Mouse (Mus musculus): ENCODE results near the gene Ccdc28a. TPM values are rescaled to one million over a fixed set of nuclear protein-coding genes. Genes with fewer than 3 reads are reported as not detected.

Gene Ccdc28a
- polyA plus RNA-seq, 1 experiment: 28.1 TPM

DNA sequence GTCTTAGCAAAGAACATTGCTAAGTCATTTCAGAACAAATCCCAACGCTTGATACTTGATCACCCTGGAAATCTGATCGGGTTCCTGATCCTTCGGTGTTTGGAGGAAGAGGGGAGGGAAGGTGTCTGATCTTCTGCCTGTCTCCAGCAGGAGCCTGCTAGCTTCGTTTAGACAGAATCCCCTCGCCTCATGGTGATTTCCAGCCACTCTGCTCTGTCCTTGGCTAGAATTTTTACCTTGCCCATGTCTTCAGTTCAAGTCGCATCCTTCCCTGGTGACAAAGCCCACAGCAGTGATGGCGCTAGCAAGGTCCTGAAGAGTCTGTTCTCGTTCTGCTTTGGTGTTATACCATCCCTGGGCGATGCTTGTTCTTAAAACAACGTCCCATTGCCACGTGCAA lies 40.6 kb downstream of the Ccdc28a start:
- DNase-seq (ENCODE audit: low spot score): no peak

- no peak for DNase-seq (ENCODE audit: low spot score)
Measured at GRCm38 (mm10) chr10:18193221-18193620, 41.6 kb downstream of the Ccdc28a start.

GRCm38 (mm10) chr10:18191706-18192105 lies 43.1 kb downstream of the Ccdc28a start:
- DNase-seq (ENCODE audit: low spot score): no peak

- DNase-seq (ENCODE audit: low spot score): no peak
Measured at GRCm38 (mm10) chr10:18189498-18189897, 45.3 kb downstream of the Ccdc28a start.

GRCm38 (mm10) chr10:18188564-18188963 lies 46.2 kb downstream of the Ccdc28a start:
- DNase-seq (ENCODE audit: low spot score): no peak

DNA sequence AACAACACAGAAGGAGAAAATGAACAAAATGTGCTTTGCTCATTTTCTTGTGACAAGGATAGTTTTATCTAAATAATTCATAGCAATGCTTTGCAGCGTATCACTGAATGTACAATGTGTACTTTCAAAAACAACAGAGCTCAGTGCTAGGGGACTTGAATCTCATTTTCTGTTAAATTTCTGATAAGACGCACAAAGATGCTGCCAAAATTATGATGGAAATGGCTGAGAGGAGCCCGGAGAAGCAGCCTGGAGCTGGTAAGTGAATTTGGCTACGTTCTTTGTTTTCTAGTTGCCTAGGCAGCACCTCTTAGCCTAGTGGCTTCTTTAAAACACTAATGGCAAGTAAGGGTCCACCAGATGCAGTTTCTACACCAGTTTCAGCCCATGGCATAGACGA lies 52.6 kb downstream of the Ccdc28a start:
- DNase-seq (ENCODE audit: low spot score): no peak

- no peak for DNase-seq (ENCODE audit: low spot score)
Measured at GRCm38 (mm10) chr10:18177304-18177703, 57.5 kb downstream of the Ccdc28a start.

DNA sequence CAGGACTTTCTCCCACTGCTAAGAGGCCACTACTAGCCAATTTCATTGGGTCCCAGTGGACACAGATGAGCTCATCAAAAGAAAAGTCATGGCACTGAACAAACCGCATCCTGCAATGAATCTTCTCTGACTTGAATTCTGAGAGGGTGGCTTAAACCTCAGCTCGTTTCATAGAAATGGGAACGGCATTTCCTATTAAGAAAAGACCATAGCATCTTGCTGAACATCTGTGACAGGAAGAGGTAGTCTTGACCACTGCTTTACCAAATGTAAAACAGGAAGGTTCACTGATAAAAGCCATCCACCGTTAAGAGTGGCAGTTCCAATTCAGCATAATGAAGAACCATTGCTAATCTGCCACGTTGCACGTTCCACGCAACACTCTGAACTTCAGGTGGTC lies 58.1 kb downstream of the Ccdc28a start:
- no peak for DNase-seq (ENCODE audit: low spot score)

DNA sequence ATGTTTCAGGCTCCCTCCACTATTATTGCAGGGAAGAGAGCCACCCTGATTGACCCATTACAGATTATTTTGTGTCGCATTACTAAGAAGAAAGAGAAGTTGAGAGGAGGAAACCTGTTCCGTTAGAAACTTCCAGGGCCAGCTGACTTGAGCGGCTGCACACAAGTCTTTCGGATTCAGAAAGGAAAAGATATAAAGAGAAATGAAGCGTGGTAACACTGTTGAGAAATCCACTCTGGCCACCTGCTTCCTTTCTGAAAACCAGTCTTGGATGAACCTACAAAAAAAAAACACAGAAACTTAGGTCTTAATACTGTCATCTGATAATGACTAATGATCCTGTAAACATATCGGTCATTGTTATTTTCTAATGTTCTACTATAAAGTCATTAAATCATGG lies 59.7 kb downstream of the Ccdc28a start:
- no peak for DNase-seq (ENCODE audit: low spot score)

Other genes starting within 250 kb of the Ccdc28a start
- gene Abracl, start 211.7 kb downstream of the Ccdc28a start, polyA plus RNA-seq (2012; rRNA removed): 102 and 109 TPM in 2 replicates
- gene Reps1, start 179.1 kb downstream of the Ccdc28a start, polyA plus RNA-seq (2012; rRNA removed): 42.0 and 42.3 TPM in 2 replicates
- 0.28 and 0.37 TPM in 2 replicates for gene Ect2l, start 24.1 kb downstream of the Ccdc28a start, polyA plus RNA-seq (2012; rRNA removed)
- 14.0 and 14.8 TPM in 2 replicates for gene Nhsl1, start 84.0 kb upstream of the Ccdc28a start, polyA plus RNA-seq (2012; rRNA removed)